Mouse (Mus musculus) embryonic fibroblast, embryonic 13.5 days (primary cell): ENCODE data around the gene Nmrk1. TPM values are rescaled to one million over a fixed set of nuclear protein-coding genes. Genes with fewer than 3 reads are reported as not detected.

ENCODE experiments used
- H3K27ac ChIP-seq: 2 replicates; pipeline ENCODE4 v1.5.1; 2012; ENCODE audit warnings: low read length, control low read depth, inconsistent platforms; ENCODE audit not compliant: insufficient read depth
- H3K4me1 ChIP-seq: 2 replicates; pipeline ENCODE4 v1.6.1; 2011; ENCODE audit warnings: low read length; ENCODE audit not compliant: control insufficient read depth, insufficient read depth
- H3K4me3 ChIP-seq: 2 replicates; pipeline ENCODE4 v1.5.1; 2011; ENCODE audit warnings: mild to moderate bottlenecking, control low read depth, low read length; ENCODE audit not compliant: insufficient read depth
- CTCF ChIP-seq: IDR thresholded peaks from 2 replicates; pipeline ENCODE4 v1.5.1; 2011; ENCODE audit warnings: mild to moderate bottlenecking, control low read depth, low read length, moderate library complexity, borderline replicate concordance; ENCODE audit not compliant: insufficient read depth
- POLR2A ChIP-seq: IDR thresholded peaks from 2 replicates; pipeline ENCODE4 v1.6.1; 2011; ENCODE audit warnings: low read depth, mild to moderate bottlenecking, control low read depth, low read length, moderate library complexity
- polyA plus RNA-seq: library from polyadenylated mRNA; stranded (reverse); fragments of >200 nt; gene quantifications from 2 replicates; pipeline ENCODE4 v1.2.4, GENCODE M21; 2011; ENCODE audit warnings: low read depth; ENCODE audit not compliant: missing spikeins, insufficient read length

Gene Nmrk1
- polyA plus RNA-seq, 1 experiment, result 17.5 TPM

- no peak overlapping the region for H3K4me3 ChIP-seq
- peaks cover 7% of the 10 kb centered on the region; the same call in 1 of the 2 replicates for H3K4me1 ChIP-seq
- TF ChIP-seq CTCF (no peak), POLR2A (no peak)
- H3K27ac ChIP-seq, result peak overlapping the region; percentile 74
Observed at GRCm38 (mm10) chr19:18608975-18609374, 22.8 kb upstream of the Nmrk1 start.

GRCm38 (mm10) chr19:18614337-18614736 lies 17.4 kb upstream of the Nmrk1 start:
- Histone ChIP-seq H3K27ac (no peak overlapping the region), H3K4me1 (no peaks in the 10 kb centered on the region; the same call in 1 of the 2 replicates), H3K4me3 (no peak overlapping the region)
- TF ChIP-seq POLR2A (no peak), CTCF (no peak)

- TF ChIP-seq CTCF (no peak), POLR2A (no peak)
- H3K4me3 ChIP-seq, result no peak overlapping the region
- no peaks in the 10 kb centered on the region; the same call in 1 of the 2 replicates for H3K4me1 ChIP-seq
- peak overlapping the region; percentile 61 for H3K27ac ChIP-seq
Observed at GRCm38 (mm10) chr19:18615680-18616240, 16.0 kb upstream of the Nmrk1 start.

GRCm38 (mm10) chr19:18617504-18617903 lies 14.2 kb upstream of the Nmrk1 start:
- Histone ChIP-seq H3K4me1 (no peaks in the 10 kb centered on the region; the same call in 1 of the 2 replicates), H3K4me3 (no peak overlapping the region), H3K27ac (no peak overlapping the region)
- TF ChIP-seq CTCF, result no peak
- no peak for TF ChIP-seq POLR2A

GRCm38 (mm10) chr19:18619060-18619459 lies 12.7 kb upstream of the Nmrk1 start:
- no peak overlapping the region for H3K4me3 ChIP-seq
- H3K4me1 ChIP-seq, result no peaks in the 10 kb centered on the region; the same call in none of the 2 replicates
- no peak overlapping the region for H3K27ac ChIP-seq
- TF ChIP-seq CTCF, result no peak

- H3K4me3 ChIP-seq, result no peak overlapping the region
- no peak for TF ChIP-seq POLR2A
- TF ChIP-seq CTCF, result no peak
Observed at GRCm38 (mm10) chr19:18619691-18620090, 12.1 kb upstream of the Nmrk1 start.

GRCm38 (mm10) chr19:18623894-18624293 lies 7.9 kb upstream of the Nmrk1 start:
- no peak overlapping the region for H3K4me3 ChIP-seq
- H3K4me1 ChIP-seq, result peaks cover 8% of the 10 kb centered on the region
- TF ChIP-seq POLR2A (no peak), CTCF (no peak)
- H3K27ac ChIP-seq, result no peak overlapping the region

More at GRCm38 (mm10) chr19:18619691-18620090, 12.1 kb upstream of the Nmrk1 start:
- Histone ChIP-seq H3K27ac (no peak overlapping the region), H3K4me1 (peaks cover 2% of the 10 kb centered on the region)

GRCm38 (mm10) chr19:18629589-18629988 lies 2.2 kb upstream of the Nmrk1 start:
- TF ChIP-seq CTCF (no peak), POLR2A (no peak)
- Histone ChIP-seq H3K4me1 (peaks cover 8% of the 10 kb centered on the region), H3K4me3 (peak overlapping the region; percentile 34), H3K27ac (no peak overlapping the region)

- H3K4me3 ChIP-seq, result peak overlapping the region; percentile 83
- H3K27ac ChIP-seq, result peak overlapping the region; percentile 75
- TF ChIP-seq POLR2A (peak; percentile 52), CTCF (no peak)
Observed at GRCm38 (mm10) chr19:18630221-18631119, 1.3 kb upstream of the Nmrk1 start.

GRCm38 (mm10) chr19:18631161-18631643 lies 548 bp upstream of the Nmrk1 start:
- H3K4me1 ChIP-seq, result peaks cover 2% of the 10 kb centered on the region
- peak overlapping the region; percentile 83 for H3K4me3 ChIP-seq

More at GRCm38 (mm10) chr19:18630221-18631119, 1.3 kb upstream of the Nmrk1 start:
- H3K4me1 ChIP-seq, result peaks cover 3% of the 10 kb centered on the region

More at GRCm38 (mm10) chr19:18631161-18631643, 548 bp upstream of the Nmrk1 start:
- no peak for TF ChIP-seq CTCF
- TF ChIP-seq POLR2A, result no peak
- peak overlapping the region; percentile 75 for H3K27ac ChIP-seq
